Mouse (Mus musculus) forebrain, embryonic 14.5 days (tissue): ENCODE measurements at regions not wholly inside any gene's neighbourhood (a gene's known extent, or its start where the extent isn't known, plus 50 kb on each side); places are given as distances from the start of the nearest gene placed in this dataset.

Source experiments
- ATAC-seq: fragments of 200-750 bp; cut with Nextera tagmentation; 2 replicates; pipeline ENCODE4 v1.8.0; 2017; ENCODE audit warnings: mild to moderate bottlenecking, moderate library complexity
- DNase-seq: peaks from one replicate; pipeline ENCODE4 v3.0.0-alpha.2; 2015; ENCODE audit warnings: low spot score
- H3K27ac ChIP-seq: fragments of 300-500 bp; sonication (generic); 2 replicates; pipeline ENCODE4 v1.5.1; 2014; ENCODE audit warnings: low read depth, mild to moderate bottlenecking, control low read depth, low read length, moderate library complexity
- H3K27me3 ChIP-seq: fragments of 300-500 bp; sonication (generic); replicated peaks from 2 replicates; pipeline ENCODE4 v1.6.1; 2014; ENCODE audit warnings: low read length, control low read depth, mixed read lengths; ENCODE audit not compliant: control insufficient read depth, insufficient read depth
- H3K36me3 ChIP-seq: fragments of 300-500 bp; sonication (generic); 2 replicates; pipeline ENCODE4 v1.6.1; 2014; ENCODE audit warnings: low read length, control low read depth; ENCODE audit not compliant: control insufficient read depth, insufficient read depth
- H3K4me1 ChIP-seq: fragments of 300-500 bp; sonication (generic); 2 replicates; pipeline ENCODE4 v1.6.1; 2014; ENCODE audit warnings: antibody characterized with exemption, low read length, control low read depth; ENCODE audit not compliant: control insufficient read depth, insufficient read depth
- H3K4me2 ChIP-seq: fragments of 300-500 bp; sonication (generic); 2 replicates; pipeline ENCODE4 v1.6.1; 2014; ENCODE audit warnings: mild to moderate bottlenecking, control low read depth, low read length
- H3K4me3 ChIP-seq: fragments of 300-500 bp; sonication (generic); 2 replicates; pipeline ENCODE4 v1.5.1; 2014; ENCODE audit warnings: low read depth, low read length, control low read depth
- H3K9ac ChIP-seq: fragments of 300-500 bp; sonication (generic); 2 replicates; pipeline ENCODE4 v1.6.1; 2014; ENCODE audit warnings: mild to moderate bottlenecking, low read length, control low read depth, moderate library complexity
- H3K9me3 ChIP-seq: fragments of 300-500 bp; sonication (generic); replicated peaks from 2 replicates; pipeline ENCODE4 v1.6.1; 2016; ENCODE audit warnings: low read length, control low read depth, mixed read lengths; ENCODE audit not compliant: control insufficient read depth
- WGBS: fragments of 180-500 bp; shearing (Covaris S2); extraction: QIAGEN DNeasy Blood & Tissue Kit; methylation state at CpG from one replicate; pipeline ENCODE4 v1.1.7; 2014; 5-methylcytosine and 5-hydroxymethylcytosine counted together

DNA sequence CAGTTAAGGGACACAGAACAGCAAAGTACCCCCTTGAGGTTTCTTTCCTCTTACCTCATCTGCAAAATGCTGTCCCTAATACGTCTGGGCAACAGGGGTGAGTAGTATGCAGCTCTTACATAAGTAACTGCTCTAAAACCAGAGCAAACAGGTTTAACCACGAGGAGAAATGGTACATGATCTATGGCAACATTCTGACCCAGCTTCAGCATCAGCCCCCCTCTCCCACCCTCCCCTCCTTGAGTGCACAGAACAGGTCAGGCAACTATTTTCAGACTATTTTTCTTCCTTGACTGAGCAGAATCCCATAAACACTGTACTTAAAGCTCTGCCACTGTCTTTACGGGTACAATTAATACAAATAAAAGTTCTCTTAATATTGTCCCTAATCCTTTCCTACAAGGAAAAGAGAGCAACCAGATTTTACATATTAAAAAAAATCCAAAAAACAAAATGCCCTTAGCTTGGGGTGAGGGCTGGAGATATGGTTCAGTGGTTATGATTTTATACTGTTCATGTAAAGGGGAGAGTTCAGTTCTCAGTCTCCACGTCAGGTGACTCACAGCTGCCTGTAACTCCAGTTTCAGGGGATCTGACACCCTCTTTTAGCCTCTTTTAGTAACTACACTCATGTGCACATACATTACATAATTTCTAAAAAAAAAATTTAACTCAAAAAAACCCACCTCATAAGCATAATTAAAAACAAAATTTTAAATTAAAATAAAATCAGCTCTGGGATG lies 69.1 kb upstream of the Spdye4c start:
- Histone ChIP-seq H3K9ac (no peak overlapping the region), H3K4me1 (no peaks in the 10 kb centered on the region), H3K9me3 (no peaks in the 10 kb centered on the region), H3K27ac (no peak overlapping the region), H3K36me3 (no peaks in the 10 kb centered on the region), H3K4me2 (no peak overlapping the region), H3K4me3 (no peak overlapping the region), H3K27me3 (no peaks in the 10 kb centered on the region)
- ATAC-seq (no peak), DNase-seq (no peak)
- WGBS, result 73% methylated on average over 4 of the region's 4 CpGs

GRCm38 (mm10) chr2:128523425-128524108 lies 67.4 kb upstream of the Spdye4c start:
- no peak for DNase-seq
- no peak overlapping the region for H3K9ac ChIP-seq
- no peak for ATAC-seq

GRCm38 (mm10) chr2:128526100-128526499 lies 64.9 kb upstream of the Spdye4c start:
- no peak for ATAC-seq
- no peaks in the 10 kb centered on the region for H3K9me3 ChIP-seq
- 79% methylated on average over 2 of the region's 2 CpGs for WGBS

More at GRCm38 (mm10) chr2:128523425-128524108, 67.4 kb upstream of the Spdye4c start:
- 79% methylated on average over 4 of the region's 4 CpGs for WGBS
- no peaks in the 10 kb centered on the region for H3K27me3 ChIP-seq
- no peak overlapping the region for H3K4me2 ChIP-seq
- no peaks in the 10 kb centered on the region for H3K4me1 ChIP-seq
- no peaks in the 10 kb centered on the region for H3K36me3 ChIP-seq
- no peaks in the 10 kb centered on the region for H3K9me3 ChIP-seq
- no peak overlapping the region for H3K27ac ChIP-seq
- no peak overlapping the region for H3K4me3 ChIP-seq

DNA sequence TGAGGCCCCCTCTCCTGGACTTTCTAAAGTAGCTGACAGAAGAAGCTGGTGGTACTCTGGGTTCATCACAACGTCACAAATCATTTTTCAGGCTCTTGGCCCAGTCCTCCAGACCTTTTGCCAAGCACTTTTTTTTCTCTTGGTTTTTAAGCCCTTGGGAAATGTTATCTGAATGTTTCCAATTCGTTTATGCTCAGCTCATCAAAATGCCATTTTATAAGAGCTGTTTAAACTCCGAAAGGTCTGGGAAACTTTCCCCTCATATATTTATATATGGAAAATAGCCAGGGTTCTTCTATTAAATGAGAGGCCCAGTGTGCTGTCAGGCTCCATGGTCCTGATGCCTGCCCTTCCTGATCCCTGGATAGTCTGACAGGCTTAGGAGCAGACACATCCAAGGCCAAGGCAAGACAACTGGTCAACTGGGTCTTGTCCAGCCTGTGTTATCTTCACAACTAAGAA lies 64.1 kb upstream of the Spdye4c start:
- 69% methylated on average over 3 of the region's 3 CpGs for WGBS

More at GRCm38 (mm10) chr2:128526100-128526499, 64.9 kb upstream of the Spdye4c start:
- Histone ChIP-seq H3K4me3 (no peak overlapping the region), H3K27me3 (no peaks in the 10 kb centered on the region), H3K4me1 (no peaks in the 10 kb centered on the region), H3K4me2 (no peak overlapping the region), H3K9ac (no peak overlapping the region), H3K36me3 (no peaks in the 10 kb centered on the region), H3K27ac (no peak overlapping the region)
- no peak for DNase-seq

GRCm38 (mm10) chr2:128536294-128536693 lies 54.7 kb upstream of the Spdye4c start:
- DNase-seq (no peak), ATAC-seq (no peak)
- no peaks in the 10 kb centered on the region for H3K4me1 ChIP-seq
- no peaks in the 10 kb centered on the region for H3K27me3 ChIP-seq
- H3K27ac ChIP-seq, result no peak overlapping the region
- no peak overlapping the region for H3K4me3 ChIP-seq
- H3K4me2 ChIP-seq, result no peak overlapping the region
- H3K9ac ChIP-seq, result no peak overlapping the region
- 89% methylated on average over 3 of the region's 3 CpGs for WGBS
- H3K36me3 ChIP-seq, result no peaks in the 10 kb centered on the region
- peaks cover 8% of the 10 kb centered on the region; the same call in 1 of the 2 replicates for H3K9me3 ChIP-seq

More for the DNA sequence above, 64.1 kb upstream of the Spdye4c start:
- Histone ChIP-seq H3K27ac (no peak overlapping the region), H3K36me3 (no peaks in the 10 kb centered on the region), H3K4me3 (no peak overlapping the region), H3K27me3 (no peaks in the 10 kb centered on the region), H3K4me1 (no peaks in the 10 kb centered on the region), H3K9ac (no peak overlapping the region), H3K4me2 (no peak overlapping the region), H3K9me3 (no peaks in the 10 kb centered on the region)
- DNase-seq, result no peak
- ATAC-seq, result no peak

- ATAC-seq, result no peak
- WGBS, result 85% methylated on average over 6 of the region's 6 CpGs
Measured at GRCm38 (mm10) chr2:128537425-128537824, 53.6 kb upstream of the Spdye4c start.

DNA sequence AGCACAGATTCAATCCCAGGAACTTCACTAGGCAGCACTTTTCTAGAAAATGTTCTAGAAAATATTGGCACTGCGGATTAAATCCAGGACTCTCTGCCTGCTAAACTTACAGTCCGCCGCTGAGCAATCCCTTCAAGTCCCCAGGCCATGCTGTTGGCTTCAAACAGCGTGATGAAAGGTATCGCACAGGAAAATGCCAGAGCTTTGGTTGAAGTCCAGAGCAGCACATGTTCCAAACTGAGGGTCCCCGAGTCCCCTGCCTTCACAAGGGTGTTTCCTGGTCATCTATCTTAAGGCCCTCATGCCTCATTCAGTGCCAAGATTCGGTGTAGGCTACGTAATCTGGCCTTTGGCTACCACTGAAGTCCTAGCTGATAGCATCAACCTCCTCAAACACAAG lies 52.3 kb upstream of the Spdye4c start:
- 91% methylated on average over 8 of the region's 8 CpGs for WGBS
- Histone ChIP-seq H3K27ac (no peak overlapping the region), H3K27me3 (no peaks in the 10 kb centered on the region), H3K4me1 (no peaks in the 10 kb centered on the region), H3K4me2 (no peak overlapping the region), H3K9me3 (peaks cover under 1% of the 10 kb centered on the region; the same call in 1 of the 2 replicates), H3K4me3 (no peak overlapping the region), H3K36me3 (no peaks in the 10 kb centered on the region), H3K9ac (no peak overlapping the region)
- ATAC-seq, result no peak
- no peak for DNase-seq

More at GRCm38 (mm10) chr2:128537425-128537824, 53.6 kb upstream of the Spdye4c start:
- H3K36me3 ChIP-seq, result no peaks in the 10 kb centered on the region
- H3K4me2 ChIP-seq, result no peak overlapping the region
- no peak for DNase-seq
- no peaks in the 10 kb centered on the region for H3K27me3 ChIP-seq
- no peak overlapping the region for H3K27ac ChIP-seq
- no peaks in the 10 kb centered on the region for H3K4me1 ChIP-seq
- peaks cover 8% of the 10 kb centered on the region; the same call in 1 of the 2 replicates for H3K9me3 ChIP-seq
- H3K9ac ChIP-seq, result no peak overlapping the region
- H3K4me3 ChIP-seq, result no peak overlapping the region
